Mouse (Mus musculus): Measurements from ENCODE around the gene Tom1l2.

- TF ChIP-seq CTCF (IDR thresholded peaks at IDR 0.05) (no peak), EP300 (IDR thresholded peaks at IDR 0.05) (0 out of 2 replicates have a peak, but pooled peaks have one; percentile 17)
Measured at GRCm38 (mm10) chr11:60321438-60321837, 31.3 kb downstream of the Tom1l2 start.
